Mouse (Mus musculus): Measurements from ENCODE around the gene D17Wsu92e. TPM values are rescaled to one million over a fixed set of nuclear protein-coding genes. Genes with fewer than 3 reads are reported as not detected.

Gene D17Wsu92e
- total RNA-seq, 2 experiments from 2014 or later, result 79.7 to 85.1 TPM

GRCm38 (mm10) chr17:27824941-27825340, 4.5 kb upstream of the D17Wsu92e start:
- intact Hi-C loops (cut with DNase I; ENCODE audit: low total_unique reads), result no loop called here
- no peak for DNase-seq

GRCm38 (mm10) chr17:27823142-27823905, 2.9 kb upstream of the D17Wsu92e start:
- no peak for DNase-seq
- intact Hi-C loops (cut with DNase I; ENCODE audit: low total_unique reads), result no loop called here

- intact Hi-C loops (cut with DNase I; ENCODE audit: low total_unique reads), result no loop called here
- DNase-seq, result no peak
Observed at GRCm38 (mm10) chr17:27821407-27822338, 1.2 kb upstream of the D17Wsu92e start.

- intact Hi-C loops (cut with DNase I; ENCODE audit: low total_unique reads), result no loop called here
- DNase-seq, result peak; percentile 72
Observed at GRCm38 (mm10) chr17:27819971-27820567, 379 bp downstream of the D17Wsu92e start.

- intact Hi-C loops (cut with DNase I; ENCODE audit: low total_unique reads), result no loop called here
- DNase-seq, result no peak
Observed at GRCm38 (mm10) chr17:27819521-27819970, 902 bp downstream of the D17Wsu92e start.

GRCm38 (mm10) chr17:27819011-27819410, 1.4 kb downstream of the D17Wsu92e start:
- intact Hi-C loops (cut with DNase I; ENCODE audit: low total_unique reads), result no loop called here
- DNase-seq, result no peak

GRCm38 (mm10) chr17:27814606-27815005, 5.8 kb downstream of the D17Wsu92e start:
- DNase-seq, result no peak
- intact Hi-C loops (cut with DNase I; ENCODE audit: low total_unique reads), result no loop called here

GRCm38 (mm10) chr17:27811980-27812379, 8.5 kb downstream of the D17Wsu92e start:
- DNase-seq, result no peak
- intact Hi-C loops (cut with DNase I; ENCODE audit: low total_unique reads), result no loop called here

GRCm38 (mm10) chr17:27810569-27811331, 9.7 kb downstream of the D17Wsu92e start:
- intact Hi-C loops (cut with DNase I; ENCODE audit: low total_unique reads), result no loop called here
- no peak for DNase-seq

- intact Hi-C loops (cut with DNase I; ENCODE audit: low total_unique reads), result no loop called here
- no peak for DNase-seq
Observed at GRCm38 (mm10) chr17:27807542-27808078, 12.8 kb downstream of the D17Wsu92e start.

GRCm38 (mm10) chr17:27804803-27805770, 15.4 kb downstream of the D17Wsu92e start:
- intact Hi-C loops (cut with DNase I; ENCODE audit: low total_unique reads), result no loop called here
- no peak for DNase-seq

GRCm38 (mm10) chr17:27804156-27804690, 16.2 kb downstream of the D17Wsu92e start:
- intact Hi-C loops (cut with DNase I; ENCODE audit: low total_unique reads), result no loop called here
- no peak for DNase-seq

GRCm38 (mm10) chr17:27803752-27804151, 16.7 kb downstream of the D17Wsu92e start:
- no peak for DNase-seq

GRCm38 (mm10) chr17:27800710-27801648, 19.5 kb downstream of the D17Wsu92e start:
- intact Hi-C loops (cut with DNase I; ENCODE audit: low total_unique reads), result no loop called here
- no peak for DNase-seq

More at GRCm38 (mm10) chr17:27803752-27804151, 16.7 kb downstream of the D17Wsu92e start:
- intact Hi-C loops (cut with DNase I; ENCODE audit: low total_unique reads), result no loop called here

- intact Hi-C loops (cut with DNase I; ENCODE audit: low total_unique reads), result no loop called here
- no peak for DNase-seq
Observed at GRCm38 (mm10) chr17:27799771-27800584, 20.5 kb downstream of the D17Wsu92e start.

Measured in gastrocnemius, postnatal 14 days (tissue).